Mouse (Mus musculus): ENCODE data around the gene Sephs2. TPM values are rescaled to one million over a fixed set of nuclear protein-coding genes. Genes with fewer than 3 reads are reported as not detected.

Gene Sephs2
- total RNA-seq, 2 experiments from 2014 or later: 29.5 to 31.7 TPM

DNA sequence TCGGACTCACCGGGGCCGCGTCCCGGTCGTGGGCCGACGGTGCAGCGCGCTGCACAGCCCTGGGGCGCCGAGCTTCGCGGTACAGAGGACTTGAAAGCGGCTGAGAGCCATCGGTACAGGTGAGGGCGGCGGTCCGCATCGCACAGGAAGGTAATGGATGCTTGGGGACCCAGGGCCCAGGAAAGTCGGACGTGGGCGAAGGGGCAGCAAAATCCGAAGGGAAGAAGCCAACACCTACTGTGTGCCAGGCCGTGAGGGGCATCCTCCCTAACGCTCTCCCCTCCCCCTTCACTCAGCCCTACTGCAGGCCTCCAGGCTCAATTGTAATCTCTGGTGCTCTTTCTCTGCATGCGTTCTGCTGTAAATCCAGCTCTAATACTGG is 40.5 kb downstream of the Sephs2 start:
- no peak for DNase-seq

GRCm38 (mm10) chr7:127232622-127233367 is 41.1 kb downstream of the Sephs2 start, which contains the start of the genes Zfp553 and Sept1:
Zfp553 (plus strand) TSS chr7:127233061.
Sept1 (minus strand) TSS chr7:127233130.
- DNase-seq: peak; percentile 85 to 89

DNA sequence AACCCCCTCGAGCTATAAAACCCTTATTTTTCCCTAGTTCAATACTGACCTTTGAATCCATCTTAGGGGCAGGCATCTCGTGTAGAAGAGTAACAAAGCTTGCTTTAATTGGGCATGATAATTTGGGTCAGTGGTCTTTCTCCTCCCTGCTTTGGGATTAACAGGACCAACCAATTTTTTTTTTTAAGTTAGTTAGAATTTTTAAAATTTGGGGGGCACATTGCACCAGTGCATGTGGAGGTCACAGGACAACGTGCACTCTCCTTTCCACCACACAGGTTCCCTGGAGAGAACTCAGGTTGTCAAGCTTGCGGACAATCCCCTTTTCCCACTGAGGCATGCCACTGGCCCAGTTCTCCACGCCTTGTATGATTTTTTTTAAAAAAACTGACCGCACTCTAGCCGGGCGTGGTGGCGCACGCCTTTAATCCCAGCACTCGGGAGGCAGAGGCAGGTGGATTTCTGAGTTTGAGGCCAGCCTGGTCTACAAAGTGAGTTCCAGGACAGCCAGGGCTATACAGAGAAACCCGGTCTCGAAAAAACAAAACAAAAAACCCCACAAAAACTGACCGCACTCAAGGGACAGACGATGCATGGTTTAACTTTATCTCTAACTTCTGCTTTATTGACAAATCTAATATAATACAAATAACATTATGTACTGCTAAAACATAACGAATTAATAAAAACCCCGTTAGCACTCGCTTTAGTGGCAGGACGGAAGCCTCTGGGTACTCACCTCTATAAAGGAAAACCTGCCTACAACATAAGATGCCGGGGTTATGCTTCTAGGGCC is 41.8 kb downstream of the Sephs2 start:
- DNase-seq: no peak

DNA sequence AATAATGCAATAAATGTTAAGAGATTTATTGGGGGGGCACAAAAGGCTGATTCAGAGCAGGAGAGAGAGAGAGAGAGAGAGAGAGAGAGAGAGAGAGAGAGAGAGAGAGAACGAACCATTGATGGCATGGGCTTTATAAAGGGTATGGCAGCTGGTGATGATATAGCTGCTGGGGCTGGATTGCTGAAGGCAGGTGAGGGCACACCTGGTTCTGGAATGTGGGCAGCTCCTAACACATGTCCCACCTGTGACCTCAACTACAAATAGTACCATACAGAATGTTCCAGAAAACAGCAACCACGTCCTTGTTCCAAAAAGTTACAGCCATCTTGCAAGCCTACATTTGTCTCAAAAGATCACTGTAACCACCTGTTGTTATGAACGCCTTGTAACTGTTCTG is 42.5 kb downstream of the Sephs2 start:
- no peak for DNase-seq

DNA sequence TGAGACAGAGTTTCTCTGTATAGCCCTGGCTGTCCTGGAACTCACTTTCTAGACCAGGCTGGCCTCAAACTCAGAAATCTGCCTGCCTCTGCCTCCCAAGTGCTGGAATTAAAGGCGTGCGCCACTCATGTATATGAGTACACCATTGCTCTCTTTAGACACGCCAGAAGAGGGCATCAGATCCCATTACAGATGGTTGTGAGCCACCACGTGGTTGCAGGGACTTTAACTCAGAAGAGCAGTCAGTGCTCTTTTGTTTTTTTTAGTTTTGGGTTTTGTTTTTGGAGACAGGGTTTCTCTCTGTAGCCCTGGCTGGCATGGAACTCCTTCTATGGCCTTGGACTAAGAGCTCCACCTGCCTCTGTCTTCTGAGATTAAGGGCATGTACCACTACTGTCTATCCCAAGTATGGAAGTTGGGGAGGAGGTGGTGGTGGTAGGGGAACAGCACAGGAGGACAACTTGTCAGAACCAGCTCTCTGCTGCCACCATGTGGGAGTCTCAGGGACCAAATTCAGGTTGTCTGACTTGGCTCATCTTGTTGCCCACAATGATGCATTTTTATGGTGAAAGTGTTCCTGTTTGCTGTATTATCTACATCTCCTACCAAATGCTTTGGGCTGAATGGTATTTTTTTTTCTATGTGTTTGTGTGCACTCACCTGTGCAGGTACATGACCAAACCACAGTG is 45.1 kb downstream of the Sephs2 start:
- peak; percentile 74 to 87 for DNase-seq

GRCm38 (mm10) chr7:127225147-127225995 is 48.5 kb downstream of the Sephs2 start:
- no peak for DNase-seq

DNA sequence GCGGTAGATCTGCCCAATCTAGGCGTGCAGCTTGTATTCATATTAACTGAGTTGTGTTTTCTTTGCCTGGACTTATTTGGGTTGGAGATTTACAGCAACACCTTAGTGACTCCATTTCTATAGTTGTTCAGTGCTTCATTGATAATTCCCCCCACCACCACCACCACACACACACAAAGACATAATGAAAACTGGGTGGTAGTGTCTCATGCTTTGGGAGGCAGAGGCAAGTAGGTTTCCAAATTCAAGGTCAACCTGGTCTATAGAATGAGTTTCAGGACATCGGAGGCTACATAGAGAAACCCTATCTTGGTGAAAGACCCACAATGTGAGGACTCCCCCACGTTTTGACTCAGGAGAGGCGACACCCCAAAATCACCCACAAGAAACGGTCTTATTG is 49.2 kb downstream of the Sephs2 start:
- no peak for DNase-seq

DNA sequence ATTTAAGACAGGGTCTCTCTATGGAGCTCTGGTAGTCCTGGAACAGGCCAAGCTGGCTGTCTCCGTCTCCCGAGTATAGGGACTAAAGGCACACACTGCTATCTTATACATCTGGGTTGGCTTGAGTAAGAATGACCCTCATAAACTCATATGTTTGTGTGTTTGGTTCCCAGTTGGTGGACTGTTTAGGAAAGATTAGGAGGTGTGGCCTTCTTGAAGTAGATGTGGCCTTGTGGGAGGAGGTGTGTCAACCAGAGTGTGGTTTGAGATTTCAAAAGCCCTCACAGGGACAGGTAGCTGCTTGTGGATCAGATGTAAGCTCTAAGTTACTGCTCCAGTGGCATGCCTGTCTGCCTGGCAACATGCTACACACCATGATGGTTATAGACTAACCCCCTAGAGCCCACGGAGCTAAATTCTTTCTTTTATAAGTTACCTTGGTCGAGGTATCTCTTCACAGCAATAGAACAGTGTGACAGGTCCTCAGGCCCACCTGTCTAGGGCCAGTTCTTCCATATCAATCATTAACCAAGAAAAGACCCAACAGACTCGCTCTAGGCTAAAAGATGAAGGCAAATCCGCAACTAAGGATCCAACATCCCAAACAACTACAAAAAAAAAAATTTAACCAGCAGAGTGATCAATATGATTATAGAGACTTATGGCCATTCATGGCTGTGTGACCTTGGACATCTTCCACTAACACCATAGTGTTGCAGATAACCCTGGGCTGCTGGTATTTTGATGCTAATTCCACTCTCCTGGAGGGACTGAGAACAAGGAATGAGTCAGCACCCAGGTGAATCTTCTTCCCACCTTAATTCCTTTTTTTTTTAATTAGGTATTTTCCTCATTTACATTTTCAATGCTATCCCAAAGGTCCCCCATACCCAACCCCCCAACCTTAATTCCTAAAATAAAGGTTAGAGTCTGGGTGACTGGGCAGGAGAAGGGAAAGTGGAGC is 50.1 kb downstream of the Sephs2 start:
- DNase-seq: no peak

- no peak for DNase-seq
Observed at GRCm38 (mm10) chr7:127223106-127223505, 50.7 kb downstream of the Sephs2 start.

Other genes with a start within 250 kb of the Sephs2 start
- gene Maz, start 247.0 kb downstream of the Sephs2 start, total RNA-seq (2021): 10 to 100 TPM; 55.3 to 57.3 TPM
- 1 to 10 TPM in 1 of 2 experiments, under 1 TPM in 1; 0.93 to 1.0 TPM for gene Kif22, start 231.6 kb downstream of the Sephs2 start, total RNA-seq (2021)
- gene Zg16, start 186.7 kb downstream of the Sephs2 start, total RNA-seq (2021): not detected
- 1 to 10 TPM; 1.3 to 2.9 TPM for gene AI467606, start 182.7 kb downstream of the Sephs2 start, total RNA-seq (2021)
- gene Qprt, start 151.8 kb downstream of the Sephs2 start, total RNA-seq (2021): under 1 TPM in 1 of 2 experiments, not detected in 1; 0.49 TPM
- 1 to 10 TPM in 1 of 2 experiments, under 1 TPM in 1; 0.55 to 2.6 TPM for gene Spn, start 136.2 kb downstream of the Sephs2 start, total RNA-seq (2021)
- gene Cd2bp2, start 78.0 kb downstream of the Sephs2 start, total RNA-seq (2021): 10 to 100 TPM; 35.1 to 36.9 TPM
- 10 to 100 TPM; 20.8 to 21.6 TPM for gene Tbc1d10b, start 65.6 kb downstream of the Sephs2 start, total RNA-seq (2021)
- gene Mylpf, start 65.2 kb downstream of the Sephs2 start, total RNA-seq (2021): 1 to 10 TPM; 1.1 to 3.7 TPM
- gene Zfp553, start 41.0 kb downstream of the Sephs2 start, total RNA-seq (2021): 1 to 10 TPM; 6.4 to 6.7 TPM
- gene Sept1, start 40.9 kb downstream of the Sephs2 start, total RNA-seq (2021): 1 to 10 TPM; 3.0 to 7.7 TPM
- 10 to 100 TPM; 18.3 to 19.3 TPM for gene Zfp771, start 29.8 kb downstream of the Sephs2 start, total RNA-seq (2021)
- 10 to 100 TPM; 40.3 to 42.0 TPM for gene Dctpp1, start 13.3 kb downstream of the Sephs2 start, total RNA-seq (2021)
- gene Itgal, start 22.2 kb upstream of the Sephs2 start, total RNA-seq (2021): 1 to 10 TPM; 1.9 to 4.1 TPM
- gene Zfp768, start 71.5 kb upstream of the Sephs2 start, total RNA-seq (2021): 10 to 100 TPM; 35.9 to 42.9 TPM
- gene Zfp747, start 102.0 kb upstream of the Sephs2 start, total RNA-seq (2021): 1 to 10 TPM; 3.4 to 5.1 TPM
- 1 to 10 TPM; 1.6 to 1.7 TPM for gene 9130019O22Rik, start 113.1 kb upstream of the Sephs2 start, total RNA-seq (2021)
- 1 to 10 TPM; 3.4 to 3.7 TPM for gene E430018J23Rik, start 119.6 kb upstream of the Sephs2 start, total RNA-seq (2021)
- gene Zfp764, start 132.8 kb upstream of the Sephs2 start, total RNA-seq (2021): 1 to 10 TPM; 2.4 to 3.3 TPM
- 1 to 10 TPM; 1.7 to 2.4 TPM for gene Zfp688, start 148.0 kb upstream of the Sephs2 start, total RNA-seq (2021)
- 1 to 10 TPM; 1.3 TPM for gene Zfp689, start 175.1 kb upstream of the Sephs2 start, total RNA-seq (2021)
- gene Prr14, start 185.6 kb upstream of the Sephs2 start, total RNA-seq (2021): 10 to 100 TPM; 21.1 to 22.2 TPM
- gene Fbrs, start 205.1 kb upstream of the Sephs2 start, total RNA-seq (2021): 10 to 100 TPM; 24.2 to 31.1 TPM
- gene Srcap, start 237.9 kb upstream of the Sephs2 start, total RNA-seq (2021): 10 to 100 TPM; 47.1 to 56.4 TPM
- gene Gm42715, start 245.5 kb upstream of the Sephs2 start, total RNA-seq (2021): 10 to 100 TPM in 1 of 2 experiments, 1 to 10 TPM in 1; 9.7 to 11.4 TPM